In the genomic region with DNA sequence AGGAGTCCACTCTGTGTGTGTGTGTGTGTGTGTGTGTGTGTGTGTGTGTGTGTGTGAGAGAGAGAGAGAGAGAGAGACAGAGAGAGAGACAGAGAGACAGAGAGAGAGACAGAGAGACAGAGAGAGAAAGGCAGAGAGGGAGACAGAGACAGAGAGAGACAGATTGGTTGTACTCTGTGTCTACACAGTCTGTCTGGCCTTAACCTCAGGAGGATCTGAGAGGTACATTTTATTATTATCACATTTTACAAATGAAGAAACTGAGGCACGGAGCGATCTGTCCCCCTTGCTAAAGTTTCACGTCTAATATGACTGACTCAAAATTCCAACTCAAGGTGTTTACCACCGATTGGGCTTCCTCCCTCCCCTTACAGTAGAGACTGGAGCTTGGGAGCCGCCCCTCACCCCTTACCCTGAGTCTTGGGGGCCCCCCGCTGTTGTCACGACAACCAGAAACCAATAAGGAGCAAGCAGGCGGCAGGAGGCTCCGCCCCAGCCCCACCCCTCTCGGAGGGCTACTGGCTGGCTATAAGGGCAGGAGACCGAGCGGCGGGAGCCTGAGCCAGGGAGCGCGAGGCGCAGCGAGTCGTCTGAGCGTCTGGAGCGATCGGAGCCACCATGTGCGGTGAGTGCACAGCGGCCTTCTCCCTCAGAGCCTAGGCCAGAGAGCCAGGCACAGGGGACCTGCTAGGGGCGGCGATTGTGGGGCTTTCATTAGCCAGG, we compare ENCODE assay signal across 8 mouse cellular contexts. TPM values are rescaled to one million over a fixed set of nuclear protein-coding genes. Genes with fewer than 3 reads are reported as not detected.
A peak's percentile ranks its signal among the peaks of the same experiment; 100 is the strongest.
DNase-seq lines count a peak whose midpoint lies in the region; ATAC-seq and TF ChIP-seq lines count a peak whose summit lies in the region.

A gene (plus strand): TSS at position 560 of the 723 bp plus-strand sequence.

- H3K9ac ChIP-seq in liver, postnatal 0 days (replicated peaks) = peak within 1 kb of the TSS; percentile 38; the same call in 1 of the 2 replicates

- 1% methylated on average over 25 of the region's 25 CpGs for WGBS in liver, postnatal 0 days (ENCODE audit: insufficient replicate concordance)
- WGBS in olfactory bulb, adult 2 months = under 1% methylated on average over 25 of the region's 25 CpGs

- H3K4me1 ChIP-seq in G1E (ENCODE audit: insufficient read depth, low read depth, low read length) = peaks cover 17% of the 10 kb centered on the region
- peaks cover 6% of the 10 kb centered on the region for H3K4me1 ChIP-seq in liver, postnatal 0 days (ENCODE audit: insufficient read depth)
- H3K4me1 ChIP-seq in olfactory bulb, adult 2 months (ENCODE audit: control insufficient read depth, insufficient read depth, low read length) = peaks cover 15% of the 10 kb centered on the region

- DNase-seq in G1E (ENCODE audit: low spot score) = peak; percentile 36
- peak; percentile 10 for DNase-seq in cerebellum, adult 8-10 months
- DNase-seq in forelimb bud, embryonic 11.5 days (ENCODE audit: low read depth, low spot score) = peak; percentile 91
- peak; percentile 81 for DNase-seq in heart, postnatal 36 days
- DNase-seq in layer of hippocampus, adult 18-20 months (ENCODE audit: low spot score in 2 of 2) = peak; percentile 44 to 65
- peak; percentile 59 for DNase-seq in liver, postnatal 0 days
- peak; percentile 33 to 70 for DNase-seq in thymus, postnatal 36 days

- peaks cover 63% of the 10 kb centered on the region for H3K27me3 ChIP-seq in G1E (ENCODE audit: insufficient read depth, low read length)
- peaks cover 25% of the 10 kb centered on the region for H3K27me3 ChIP-seq in liver, postnatal 0 days (ENCODE audit: insufficient read depth, low read length)

- TF ChIP-seq CTCF in G1E (IDR thresholded peaks at IDR 0.05; ENCODE audit: low read depth, low read length) = no peak
- TF ChIP-seq CTCF in liver, postnatal 0 days (IDR thresholded peaks at IDR 0.05; ENCODE audit: low read depth) = no peak
- no peak for TF ChIP-seq CTCF in olfactory bulb, adult 2 months (IDR thresholded peaks at IDR 0.05; ENCODE audit: insufficient read depth, low read depth, low read length)

- H3K27ac ChIP-seq in liver, postnatal 0 days (ENCODE audit: low read depth) = no peak within 1 kb of the TSS
- no peak within 1 kb of the TSS for H3K27ac ChIP-seq in olfactory bulb, adult 2 months (ENCODE audit: insufficient read depth, low read depth, low read length)

- peak within 1 kb of the TSS; percentile 80 for H3K4me2 ChIP-seq in liver, postnatal 0 days (ENCODE audit: low read depth, low read length)

- peak; percentile 80 for TF ChIP-seq POLR2A in olfactory bulb, adult 2 months (IDR thresholded peaks at IDR 0.05; ENCODE audit: insufficient read depth, low read depth, low read length)

- H3K9me3 ChIP-seq in G1E (replicated peaks) = no peaks in the 10 kb centered on the region
- H3K9me3 ChIP-seq in liver, postnatal 0 days (ENCODE audit: low read length) = no peaks in the 10 kb centered on the region

- TF ChIP-seq EP300 in liver, postnatal 0 days (IDR thresholded peaks at IDR 0.05; ENCODE audit: low read depth) = no peak

- H3K36me3 ChIP-seq in G1E (replicated peaks) = no peaks in the 10 kb centered on the region
- no peaks in the 10 kb centered on the region for H3K36me3 ChIP-seq in liver, postnatal 0 days (replicated peaks; ENCODE audit: insufficient read depth, low read length)

- intact Hi-C loops in heart, postnatal 36 days (cut with DNase I) = no loop called here

- no peak for ATAC-seq in G1E (ENCODE audit: extremely low read depth, insufficient number of reproducible peaks, low FRiP score, poor library complexity, severe bottlenecking)
- peak; percentile 66 for ATAC-seq in liver, postnatal 0 days

- peak within 1 kb of the TSS; percentile 62; the same call in 1 of the 2 replicates for H3K4me3 ChIP-seq in G1E (ENCODE audit: low read depth, low read length)
- H3K4me3 ChIP-seq in liver, postnatal 0 days (ENCODE audit: low read depth, low read length) = peak within 1 kb of the TSS; percentile 46
- peak within 1 kb of the TSS; percentile 82 for H3K4me3 ChIP-seq in olfactory bulb, adult 2 months (ENCODE audit: insufficient read depth, low read depth, low read length)

RNA-seq across cellular contexts. Expression of the gene that starts here (rescaled TPM):
- total RNA-seq in G1E (2014; fragmentation: Nextera tagmentation) (not detected in 2 replicates), G1E (2017) (0.22 and 0.23 TPM in 2 replicates)
- not detected in 2 replicates for polyA plus RNA-seq in G1E (2012)
- 10 to 100 TPM; 11.6 to 12.2 TPM for total RNA-seq in heart, postnatal 36 days (2021)
- total RNA-seq in layer of hippocampus, adult 18-20 months (2021) = 1 to 10 TPM; 4.2 to 4.6 TPM
- polyA plus RNA-seq in liver, postnatal 0 days (2015; fragmentation: Nextera tagmentation; extraction: Ambion mirVana) = 0.65 and 0.81 TPM in 2 replicates
- not detected in 2 replicates for polyA plus RNA-seq in olfactory bulb, adult 2 months (2012; ENCODE audit: insufficient read depth, insufficient read length, low replicate concordance, missing spikeins)

Comparison
In these comparisons a context has a peak if more than half of its experiments do, and no peak if none do; other contexts are left out.
1. RNA of the gene that starts here (total RNA-seq): 11.6 to 12.2 TPM in heart, postnatal 36 days and 4.2 to 4.6 TPM in layer of hippocampus, adult 18-20 months; 0.22 to 0.23 TPM in G1E; every median in the first group is over 4 times any median in the second.
2. Peak in DNase-seq and H3K4me3 ChIP-seq in G1E; RNA of the gene not detected or under 1 TPM.
3. Peak in DNase-seq, ATAC-seq, H3K4me3 ChIP-seq, H3K9ac ChIP-seq and H3K4me2 ChIP-seq in liver, postnatal 0 days; RNA of the gene not detected or under 1 TPM.
4. DNase-seq: peak in every context shown above with its lines; median percentile 91 in forelimb bud, embryonic 11.5 days; 81 in heart, postnatal 36 days; 59 in liver, postnatal 0 days; 54 in layer of hippocampus, adult 18-20 months; 52 in thymus, postnatal 36 days; 36 in G1E; 10 in cerebellum, adult 8-10 months.
5. Peak in every context shown above with its lines, with median percentiles within 50 percentile points of each other: H3K4me3 ChIP-seq.